Mouse (Mus musculus) cerebellum, adult 11-12 months (tissue): Measurements from ENCODE around the gene Naa35.
A peak's percentile ranks its signal among the peaks of the same experiment; 100 is the strongest.

Source experiments
- DNase-seq: peaks from one replicate; pipeline ENCODE4 v3.0.0; 2022

Naa35 gene

GRCm38 (mm10) chr13:59672248-59672647, 87.2 kb downstream of the Naa35 start:
- DNase-seq = no peak

GRCm38 (mm10) chr13:59673597-59673996, 88.5 kb downstream of the Naa35 start:
- DNase-seq = no peak

- no peak for DNase-seq
Observed at GRCm38 (mm10) chr13:59674215-59674614, 89.2 kb downstream of the Naa35 start.

DNA sequence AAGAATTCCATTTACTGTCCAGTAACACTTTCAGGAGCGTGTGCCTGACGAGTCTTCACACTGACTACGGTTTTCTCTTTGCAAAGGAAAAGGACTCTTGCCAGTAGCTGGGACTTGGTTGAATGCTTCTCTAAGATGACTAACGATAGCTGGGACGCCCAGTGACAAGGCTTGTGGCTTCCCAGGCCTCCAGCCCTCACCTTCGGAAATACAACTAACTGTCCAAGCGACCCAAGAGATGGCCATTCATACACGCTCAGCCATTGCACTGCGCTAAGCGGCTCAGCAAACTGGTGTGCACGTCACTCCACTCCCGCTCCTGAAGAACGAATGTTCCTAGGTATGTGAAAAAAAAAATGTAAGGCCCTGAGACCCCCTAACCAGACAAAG, 89.7 kb downstream of the Naa35 start:
- no peak for DNase-seq

GRCm38 (mm10) chr13:59675151-59676011, 90.3 kb downstream of the Naa35 start, which contains the start of gene Golm1:
Gene Golm1, minus strand, starts transcription at chr13:59675811.
- peak; percentile 69 for DNase-seq

DNA sequence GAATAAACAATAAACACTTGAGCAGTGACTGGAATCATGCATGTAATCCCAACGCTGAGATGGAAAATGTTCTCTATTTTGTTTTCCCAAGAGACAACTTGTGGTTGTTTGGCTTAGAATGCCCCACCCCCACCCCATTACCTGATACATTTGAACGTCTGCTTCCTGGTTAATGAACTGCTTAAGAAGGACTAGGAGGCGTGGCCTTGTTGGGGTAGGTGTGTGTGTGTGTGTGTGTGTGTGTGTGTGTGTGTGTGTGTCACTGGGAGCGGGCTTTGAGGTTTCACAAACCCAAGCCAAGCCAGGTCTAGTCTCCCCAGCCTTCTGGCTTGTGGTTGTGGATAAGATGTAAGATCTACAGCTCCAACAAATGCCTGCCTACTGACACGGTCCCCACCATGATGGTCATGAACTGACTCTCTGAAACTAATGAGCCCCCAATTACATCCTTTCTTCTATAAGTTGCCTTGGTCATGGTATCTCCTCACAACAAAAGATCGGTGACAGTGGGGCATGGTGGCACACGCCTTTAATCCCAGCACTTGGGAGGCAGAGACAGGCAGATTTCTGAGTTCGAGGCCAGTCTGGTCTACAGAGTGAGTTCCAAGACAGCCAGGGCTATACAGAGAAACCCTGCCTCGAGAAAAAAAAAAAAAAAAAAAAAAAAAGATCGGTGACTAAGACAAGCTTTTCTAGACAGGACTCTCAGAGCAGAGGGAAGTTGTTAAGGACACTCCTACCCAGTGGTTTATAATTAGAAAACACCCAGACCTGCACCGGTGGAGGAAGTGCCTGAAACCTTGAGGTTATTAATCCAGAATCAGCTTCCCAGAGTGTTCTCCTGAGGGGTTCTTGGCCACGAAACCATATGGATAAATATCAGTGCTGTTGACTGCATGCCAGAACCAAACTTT, 91.5 kb downstream of the Naa35 start:
- no peak for DNase-seq

DNA sequence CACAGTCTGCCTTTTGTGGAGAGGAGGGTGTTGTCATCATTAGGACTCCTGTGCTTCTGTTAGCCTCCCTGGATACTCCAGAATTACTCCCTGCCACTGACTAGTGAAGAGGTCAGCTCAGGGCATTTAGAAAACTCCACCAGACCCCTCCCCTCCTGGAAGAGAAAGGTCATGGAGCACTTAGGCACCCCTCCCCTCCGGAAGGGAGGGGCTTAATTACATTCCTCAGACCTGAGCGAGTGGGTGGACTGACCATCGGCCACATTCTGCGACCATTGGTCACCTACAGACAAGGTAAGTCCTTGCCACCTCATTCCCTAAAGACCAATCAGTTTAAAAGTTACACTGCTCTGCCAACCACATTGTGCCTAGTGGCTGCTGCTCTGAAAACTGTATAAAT, 94.2 kb downstream of the Naa35 start:
- no peak for DNase-seq

- DNase-seq = no peak
Observed at GRCm38 (mm10) chr13:59679908-59680307, 94.8 kb downstream of the Naa35 start.

DNA sequence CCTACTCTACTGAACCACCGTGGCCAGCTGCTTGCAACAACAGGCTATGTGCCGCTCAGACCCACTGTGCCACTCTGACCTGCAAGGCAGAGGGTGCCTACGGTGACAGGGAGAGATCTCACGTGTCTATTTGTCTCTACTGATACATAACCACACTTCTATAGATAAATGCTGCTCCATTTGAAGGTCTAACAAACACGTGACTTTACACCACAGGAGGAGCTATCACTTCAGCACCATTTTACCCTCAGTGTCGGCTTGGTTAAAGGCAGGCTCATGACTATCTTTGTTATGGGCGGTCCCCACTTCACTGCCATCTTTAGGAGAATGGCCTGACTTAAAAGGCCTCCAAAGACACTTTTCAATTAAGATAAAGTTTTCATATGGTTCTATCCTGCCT, 97.6 kb downstream of the Naa35 start:
- DNase-seq = no peak

- DNase-seq = no peak
Observed at GRCm38 (mm10) chr13:59685236-59685635, 100.2 kb downstream of the Naa35 start.
